Mouse (Mus musculus): ENCODE results near the gene Znhit3. TPM values are rescaled to one million over a fixed set of nuclear protein-coding genes. Genes with fewer than 3 reads are reported as not detected.

The Znhit3 gene
- polyA plus RNA-seq, 1 experiment from 2014 or later = 48.3 TPM

- no peak for ATAC-seq (ENCODE audit: insufficient read depth, low FRiP score)
- no peaks in the 10 kb centered on the region for H3K36me3 ChIP-seq (ENCODE audit: control insufficient read depth, insufficient read depth, low read length)
- H3K27ac ChIP-seq (ENCODE audit: low read length) = no peak overlapping the region
- H3K4me2 ChIP-seq (ENCODE audit: low read depth, low read length) = peak overlapping the region; percentile 27; the same call in 1 of the 2 replicates
- H3K9ac ChIP-seq (ENCODE audit: low read length) = no peak overlapping the region
- under 1% methylated on average over 15 of the region's 15 CpGs for WGBS
- H3K4me1 ChIP-seq (ENCODE audit: control insufficient read depth, insufficient read depth, low read length) = no peaks in the 10 kb centered on the region
- H3K27me3 ChIP-seq (ENCODE audit: control insufficient read depth, insufficient read depth, low read length) = no peaks in the 10 kb centered on the region
- no peak overlapping the region for H3K4me3 ChIP-seq (replicated peaks; ENCODE audit: low read length)
- no peaks in the 10 kb centered on the region for H3K9me3 ChIP-seq (replicated peaks; ENCODE audit: control insufficient read depth, low read length)
These were observed 27.8 kb upstream of the Znhit3 start for GRCm38 (mm10) chr11:84943948-84944347.

- no peaks in the 10 kb centered on the region for H3K9me3 ChIP-seq (replicated peaks; ENCODE audit: control insufficient read depth, low read length)
- H3K9ac ChIP-seq (ENCODE audit: low read length) = no peak overlapping the region
- H3K36me3 ChIP-seq (ENCODE audit: control insufficient read depth, insufficient read depth, low read length) = no peaks in the 10 kb centered on the region
- ATAC-seq (ENCODE audit: insufficient read depth, low FRiP score) = no peak
- H3K4me3 ChIP-seq (replicated peaks; ENCODE audit: low read length) = no peak overlapping the region
- H3K27me3 ChIP-seq (ENCODE audit: control insufficient read depth, insufficient read depth, low read length) = no peaks in the 10 kb centered on the region
- 65% methylated on average over 10 of the region's 10 CpGs for WGBS
- no peak overlapping the region for H3K27ac ChIP-seq (ENCODE audit: low read length)
- H3K4me2 ChIP-seq (ENCODE audit: low read depth, low read length) = no peak overlapping the region
- no peaks in the 10 kb centered on the region for H3K4me1 ChIP-seq (ENCODE audit: control insufficient read depth, insufficient read depth, low read length)
These were observed 24.0 kb upstream of the Znhit3 start for GRCm38 (mm10) chr11:84940140-84940539.

GRCm38 (mm10) chr11:84939508-84940053 lies 23.4 kb upstream of the Znhit3 start:
- Histone ChIP-seq H3K4me3 (replicated peaks; ENCODE audit: low read length) (no peak overlapping the region), H3K9me3 (replicated peaks; ENCODE audit: control insufficient read depth, low read length) (no peaks in the 10 kb centered on the region), H3K4me1 (ENCODE audit: control insufficient read depth, insufficient read depth, low read length) (no peaks in the 10 kb centered on the region), H3K9ac (ENCODE audit: low read length) (no peak overlapping the region), H3K27me3 (ENCODE audit: control insufficient read depth, insufficient read depth, low read length) (no peaks in the 10 kb centered on the region), H3K4me2 (ENCODE audit: low read depth, low read length) (no peak overlapping the region), H3K27ac (ENCODE audit: low read length) (no peak overlapping the region), H3K36me3 (ENCODE audit: control insufficient read depth, insufficient read depth, low read length) (no peaks in the 10 kb centered on the region)
- 63% methylated on average over 8 of the region's 8 CpGs for WGBS
- ATAC-seq (ENCODE audit: insufficient read depth, low FRiP score) = no peak

GRCm38 (mm10) chr11:84932261-84932660 lies 16.1 kb upstream of the Znhit3 start:
- no peak overlapping the region for H3K4me2 ChIP-seq (ENCODE audit: low read depth, low read length)
- no peaks in the 10 kb centered on the region for H3K27me3 ChIP-seq (ENCODE audit: control insufficient read depth, insufficient read depth, low read length)
- H3K36me3 ChIP-seq (ENCODE audit: control insufficient read depth, insufficient read depth, low read length) = no peaks in the 10 kb centered on the region
- no peaks in the 10 kb centered on the region for H3K9me3 ChIP-seq (replicated peaks; ENCODE audit: control insufficient read depth, low read length)
- no peak overlapping the region for H3K27ac ChIP-seq (ENCODE audit: low read length)
- no peak overlapping the region for H3K9ac ChIP-seq (ENCODE audit: low read length)
- no peaks in the 10 kb centered on the region for H3K4me1 ChIP-seq (ENCODE audit: control insufficient read depth, insufficient read depth, low read length)
- WGBS = 13% methylated on average over 6 of the region's 6 CpGs
- ATAC-seq (ENCODE audit: insufficient read depth, low FRiP score) = no peak
- no peak overlapping the region for H3K4me3 ChIP-seq (replicated peaks; ENCODE audit: low read length)

GRCm38 (mm10) chr11:84920981-84921380 lies 4.8 kb upstream of the Znhit3 start:
- Histone ChIP-seq H3K36me3 (ENCODE audit: control insufficient read depth, insufficient read depth, low read length) (no peaks in the 10 kb centered on the region), H3K4me2 (ENCODE audit: low read depth, low read length) (no peak overlapping the region), H3K27me3 (ENCODE audit: control insufficient read depth, insufficient read depth, low read length) (no peaks in the 10 kb centered on the region), H3K4me1 (ENCODE audit: control insufficient read depth, insufficient read depth, low read length) (peaks cover 3% of the 10 kb centered on the region; the same call in 1 of the 2 replicates), H3K9me3 (replicated peaks; ENCODE audit: control insufficient read depth, low read length) (no peaks in the 10 kb centered on the region), H3K9ac (ENCODE audit: low read length) (no peak overlapping the region), H3K27ac (ENCODE audit: low read length) (no peak overlapping the region), H3K4me3 (replicated peaks; ENCODE audit: low read length) (no peak overlapping the region)
- no peak for ATAC-seq (ENCODE audit: insufficient read depth, low FRiP score)
- 86% methylated on average over 8 of the region's 8 CpGs for WGBS

- Histone ChIP-seq H3K4me2 (ENCODE audit: low read depth, low read length) (no peak overlapping the region), H3K4me3 (replicated peaks; ENCODE audit: low read length) (no peak overlapping the region), H3K9me3 (replicated peaks; ENCODE audit: control insufficient read depth, low read length) (no peaks in the 10 kb centered on the region), H3K4me1 (ENCODE audit: control insufficient read depth, insufficient read depth, low read length) (peaks cover 8% of the 10 kb centered on the region; the same call in 1 of the 2 replicates), H3K27ac (ENCODE audit: low read length) (no peak overlapping the region), H3K9ac (ENCODE audit: low read length) (no peak overlapping the region), H3K27me3 (ENCODE audit: control insufficient read depth, insufficient read depth, low read length) (no peaks in the 10 kb centered on the region), H3K36me3 (ENCODE audit: control insufficient read depth, insufficient read depth, low read length) (no peaks in the 10 kb centered on the region)
- ATAC-seq (ENCODE audit: insufficient read depth, low FRiP score) = no peak
- WGBS = 58% methylated on average over 7 of the region's 7 CpGs
These were observed 3.8 kb upstream of the Znhit3 start for GRCm38 (mm10) chr11:84919951-84920350.

- Histone ChIP-seq H3K4me3 (replicated peaks; ENCODE audit: low read length) (no peak overlapping the region), H3K9ac (ENCODE audit: low read length) (no peak overlapping the region), H3K9me3 (replicated peaks; ENCODE audit: control insufficient read depth, low read length) (no peaks in the 10 kb centered on the region), H3K27me3 (ENCODE audit: control insufficient read depth, insufficient read depth, low read length) (no peaks in the 10 kb centered on the region), H3K36me3 (ENCODE audit: control insufficient read depth, insufficient read depth, low read length) (no peaks in the 10 kb centered on the region), H3K27ac (ENCODE audit: low read length) (no peak overlapping the region), H3K4me2 (ENCODE audit: low read depth, low read length) (no peak overlapping the region), H3K4me1 (ENCODE audit: control insufficient read depth, insufficient read depth, low read length) (peaks cover 9% of the 10 kb centered on the region; the same call in 1 of the 2 replicates)
- 57% methylated on average over 3 of the region's 3 CpGs for whole genome bisulfite sequencing
- ATAC-seq (ENCODE audit: insufficient read depth, low FRiP score) = no peak
These were observed 3.1 kb upstream of the Znhit3 start for GRCm38 (mm10) chr11:84919276-84919675.

GRCm38 (mm10) chr11:84918425-84918824 lies 2.3 kb upstream of the Znhit3 start:
- Histone ChIP-seq H3K9ac (ENCODE audit: low read length) (0 out of 2 replicates have a peak overlapping the region, but pooled peaks have one; percentile 5), H3K4me1 (ENCODE audit: control insufficient read depth, insufficient read depth, low read length) (peaks cover 9% of the 10 kb centered on the region; the same call in 1 of the 2 replicates), H3K9me3 (replicated peaks; ENCODE audit: control insufficient read depth, low read length) (no peaks in the 10 kb centered on the region), H3K4me3 (replicated peaks; ENCODE audit: low read length) (no peak overlapping the region), H3K36me3 (ENCODE audit: control insufficient read depth, insufficient read depth, low read length) (no peaks in the 10 kb centered on the region), H3K4me2 (ENCODE audit: low read depth, low read length) (peak overlapping the region; percentile 32; the same call in 1 of the 2 replicates), H3K27ac (ENCODE audit: low read length) (no peak overlapping the region), H3K27me3 (ENCODE audit: control insufficient read depth, insufficient read depth, low read length) (no peaks in the 10 kb centered on the region)
- 5% methylated on average over 16 of the region's 16 CpGs for WGBS
- peak; percentile 58; the same call in 1 of the 2 replicates for ATAC-seq (ENCODE audit: insufficient read depth, low FRiP score)

- ATAC-seq (ENCODE audit: insufficient read depth, low FRiP score) = no peak
- H3K9me3 ChIP-seq (replicated peaks; ENCODE audit: control insufficient read depth, low read length) = no peaks in the 10 kb centered on the region
- peaks cover 9% of the 10 kb centered on the region; the same call in 1 of the 2 replicates for H3K4me1 ChIP-seq (ENCODE audit: control insufficient read depth, insufficient read depth, low read length)
- no peaks in the 10 kb centered on the region for H3K36me3 ChIP-seq (ENCODE audit: control insufficient read depth, insufficient read depth, low read length)
- H3K27me3 ChIP-seq (ENCODE audit: control insufficient read depth, insufficient read depth, low read length) = no peaks in the 10 kb centered on the region
- peak overlapping the region; percentile 79 for H3K4me3 ChIP-seq (replicated peaks; ENCODE audit: low read length)
- peak overlapping the region; percentile 63 for H3K9ac ChIP-seq (ENCODE audit: low read length)
- peak overlapping the region; percentile 58 for H3K4me2 ChIP-seq (ENCODE audit: low read depth, low read length)
- H3K27ac ChIP-seq (ENCODE audit: low read length) = no peak overlapping the region
- WGBS = 61% methylated on average over 7 of the region's 7 CpGs
These were observed 636 bp upstream of the Znhit3 start for GRCm38 (mm10) chr11:84916703-84917300.
